23 mouse cellular contexts compared by ENCODE assay signal in the genomic region with DNA sequence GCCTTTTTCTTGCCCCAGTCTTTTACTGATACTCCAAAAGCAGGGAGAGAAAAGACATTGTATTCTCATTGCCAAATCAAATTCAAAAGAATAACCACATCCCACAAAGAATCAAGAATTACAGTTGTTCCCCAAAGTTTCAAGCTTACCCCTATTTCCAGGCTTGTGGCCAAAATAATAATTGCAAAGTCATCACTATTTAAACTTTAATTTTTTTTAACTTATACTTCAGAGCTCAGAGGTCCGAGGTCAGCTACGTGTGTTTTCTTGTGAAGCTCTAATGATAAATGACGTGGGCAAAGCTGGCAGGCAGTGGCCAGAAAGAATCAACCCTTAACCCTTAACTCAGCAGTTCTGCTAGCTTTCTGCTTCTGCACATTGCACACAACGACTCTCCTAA.
"Had no signal": no experiment of that assay in that cellular context is flagged by ENCODE, and none has a peak within 500 bp of the region (broad histone marks: within the 10 kb centered on the region; RNA-seq: fewer than 3 reads in every experiment).

No protein-coding gene starts in this region.

- ATAC-seq: intestine, postnatal 0 days; liver, postnatal 0 days; lung, postnatal 0 days; midbrain, embryonic 15.5 days had no signal

- DNase-seq: kidney, adult 9 months; kidney, postnatal 25 days; layer of hippocampus, postnatal 36 days; left cerebral cortex, postnatal 4 days; liver, postnatal 0 days; lung, embryonic 14.5 days; right cerebral cortex, adult 18-20 months; right cerebral cortex, postnatal 14 days; right cerebral cortex, postnatal 4 days; thymus, adult 18-20 months; thymus, postnatal 14 days; thymus, postnatal 4 days had no signal

- H3K4me3 ChIP-seq: limb, embryonic 12.5 days; limb, embryonic 15.5 days; midbrain, embryonic 12.5 days; midbrain, embryonic 15.5 days; neural tube, embryonic 12.5 days; neural tube, embryonic 15.5 days had no signal

- H3K36me3 ChIP-seq: limb, embryonic 12.5 days; limb, embryonic 15.5 days; midbrain, embryonic 12.5 days; midbrain, embryonic 15.5 days; neural tube, embryonic 12.5 days; neural tube, embryonic 15.5 days had no signal

- H3K9ac ChIP-seq: limb, embryonic 12.5 days; limb, embryonic 15.5 days; liver, embryonic 14.5 days; liver, postnatal 0 days; lung, embryonic 14.5 days; midbrain, embryonic 12.5 days; midbrain, embryonic 15.5 days; neural tube, embryonic 12.5 days; neural tube, embryonic 15.5 days had no signal

- H3K9me3 ChIP-seq: limb, embryonic 12.5 days; limb, embryonic 15.5 days; midbrain, embryonic 12.5 days; midbrain, embryonic 15.5 days; neural tube, embryonic 12.5 days; neural tube, embryonic 15.5 days had no signal

- H3K4me1 ChIP-seq: limb, embryonic 15.5 days; midbrain, embryonic 15.5 days; neural tube, embryonic 12.5 days; neural tube, embryonic 15.5 days had no signal

- H3K27ac ChIP-seq: limb, embryonic 12.5 days; limb, embryonic 15.5 days; liver, embryonic 14.5 days; midbrain, embryonic 12.5 days; midbrain, embryonic 15.5 days; neural tube, embryonic 12.5 days; neural tube, embryonic 15.5 days; stomach, postnatal 0 days had no signal

- H3K27me3 ChIP-seq: limb, embryonic 12.5 days; limb, embryonic 15.5 days; midbrain, embryonic 12.5 days; midbrain, embryonic 15.5 days; neural tube, embryonic 12.5 days; neural tube, embryonic 15.5 days had no signal

- H3K4me2 ChIP-seq: limb, embryonic 12.5 days; limb, embryonic 15.5 days; liver, embryonic 11.5 days; lung, embryonic 14.5 days; midbrain, embryonic 12.5 days; midbrain, embryonic 15.5 days; neural tube, embryonic 12.5 days; neural tube, embryonic 15.5 days had no signal
